Mouse (Mus musculus) lung, embryonic 14.5 days (tissue): ENCODE results near the gene Banf1. TPM values are rescaled to one million over a fixed set of nuclear protein-coding genes. Genes with fewer than 3 reads are reported as not detected.

ENCODE experiments used
- ATAC-seq: fragments of 200-750 bp; cut with Nextera tagmentation; 2 replicates; pipeline ENCODE4 v1.8.0; 2017; ENCODE audit warnings: mild to moderate bottlenecking, moderate TSS enrichment, moderate library complexity; ENCODE audit not compliant: insufficient read depth
- DNase-seq: peaks from one replicate; pipeline ENCODE4 v3.0.0-alpha.2; 2015
- H3K27ac ChIP-seq: fragments of 300-500 bp; sonication (generic); 2 replicates; pipeline ENCODE4 v1.5.1; 2014; ENCODE audit warnings: low read depth, mild to moderate bottlenecking, moderate library complexity
- H3K27me3 ChIP-seq: fragments of 300-500 bp; sonication (generic); 2 replicates; pipeline ENCODE4 v1.6.1; 2014; ENCODE audit warnings: low read length, control low read depth; ENCODE audit not compliant: insufficient read depth
- H3K36me3 ChIP-seq: fragments of 300-500 bp; sonication (generic); 2 replicates; pipeline ENCODE4 v1.6.1; 2014; ENCODE audit warnings: control low read depth; ENCODE audit not compliant: insufficient read depth
- H3K4me1 ChIP-seq: fragments of 300-500 bp; sonication (generic); 2 replicates; pipeline ENCODE4 v1.6.1; 2014; ENCODE audit warnings: antibody characterized with exemption, control low read depth; ENCODE audit not compliant: insufficient read depth
- H3K4me2 ChIP-seq: fragments of 300-500 bp; sonication (generic); 2 replicates; pipeline ENCODE4 v1.6.1; 2014; ENCODE audit warnings: mild to moderate bottlenecking
- H3K4me3 ChIP-seq: fragments of 300-500 bp; sonication (generic); 2 replicates; pipeline ENCODE4 v1.5.1; 2014; ENCODE audit warnings: low read depth, low read length
- H3K9ac ChIP-seq: fragments of 300-500 bp; sonication (generic); 2 replicates; pipeline ENCODE4 v1.6.1; 2014
- H3K9me3 ChIP-seq: fragments of 300-500 bp; sonication (generic); 2 replicates; pipeline ENCODE4 v1.6.1; 2016; ENCODE audit warnings: low read depth, low read length, control low read depth
- CTCF ChIP-seq: IDR thresholded peaks from 2 replicates; pipeline ENCODE4 v1.5.1; 2016; ENCODE audit warnings: antibody characterized with exemption, low read depth
- WGBS: fragments of 180-500 bp; shearing (Covaris S2); extraction: QIAGEN DNeasy Blood & Tissue Kit; methylation state at CpG from one replicate; pipeline ENCODE4 v1.1.7; 2014; 5-methylcytosine and 5-hydroxymethylcytosine counted together
- polyA plus RNA-seq: library from polyadenylated mRNA; unstranded; fragments of >200 nt; fragmentation: Nextera tagmentation; extraction: Ambion mirVana; gene quantifications from 2 replicates; pipeline ENCODE4 v1.2.1, GENCODE M21; 2014

The Banf1 gene
- polyA plus RNA-seq, 1 experiment from 2014 or later: 542 TPM

DNA sequence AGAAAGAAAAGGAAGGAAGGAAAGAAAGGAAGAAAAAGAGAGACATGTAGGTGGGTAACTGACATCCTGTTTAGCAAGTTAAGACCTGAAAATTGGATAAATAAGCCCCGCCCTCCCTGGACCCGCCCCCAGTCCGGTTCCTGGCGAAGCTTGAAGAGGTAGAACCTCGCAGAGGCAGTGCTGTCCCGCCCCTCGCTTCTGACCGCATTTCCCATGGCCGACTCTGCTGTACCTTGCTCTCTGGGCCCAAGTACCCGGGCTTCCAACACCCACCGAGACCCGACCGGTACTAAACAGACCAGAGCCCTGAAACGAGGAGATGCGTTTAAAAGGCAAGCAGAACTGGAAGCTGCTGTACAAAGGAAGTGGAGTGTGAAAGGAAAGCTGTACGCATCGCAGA is 43.2 kb downstream of the Banf1 start:
- Histone ChIP-seq H3K36me3 (no peaks in the 10 kb centered on the region), H3K4me2 (no peak overlapping the region), H3K4me1 (no peaks in the 10 kb centered on the region), H3K9ac (no peak overlapping the region), H3K27me3 (no peaks in the 10 kb centered on the region), H3K9me3 (no peaks in the 10 kb centered on the region), H3K4me3 (no peak overlapping the region), H3K27ac (no peak overlapping the region)
- ATAC-seq (no peak), DNase-seq (no peak)
- WGBS: 59% methylated on average over 17 of the region's 17 CpGs
- TF ChIP-seq CTCF: no peak

Other genes starting within 250 kb of the Banf1 start
- 20.4 and 24.8 TPM in 2 replicates for gene Klc2, start 248.6 kb downstream of the Banf1 start, polyA plus RNA-seq
- gene Pacs1, start 94.0 kb downstream of the Banf1 start, polyA plus RNA-seq: 27.8 and 31.8 TPM in 2 replicates
- 334 and 368 TPM in 2 replicates for gene Sf3b2, start 71.7 kb downstream of the Banf1 start, polyA plus RNA-seq
- gene Gal3st3, start 68.8 kb downstream of the Banf1 start, polyA plus RNA-seq: 2.2 and 2.9 TPM in 2 replicates
- not detected in 2 replicates for gene Catsper1, start 31.4 kb downstream of the Banf1 start, polyA plus RNA-seq
- 0.41 TPM in 1 of 2 replicates, not detected in the other for gene Cst6, start 17.6 kb downstream of the Banf1 start, polyA plus RNA-seq
- 59.1 and 71.1 TPM in 2 replicates for gene Eif1ad, start 427 bp downstream of the Banf1 start, polyA plus RNA-seq
- gene Sart1, start 21.5 kb upstream of the Banf1 start, polyA plus RNA-seq: 72.0 and 73.8 TPM in 2 replicates
- gene Tsga10ip, start 35.4 kb upstream of the Banf1 start, polyA plus RNA-seq: 0.64 TPM in 1 of 2 replicates, not detected in the other
- gene Drap1, start 57.8 kb upstream of the Banf1 start, polyA plus RNA-seq: 204 and 217 TPM in 2 replicates
- gene AI837181, start 58.0 kb upstream of the Banf1 start, polyA plus RNA-seq: 40.8 and 42.7 TPM in 2 replicates
- gene Fosl1, start 80.4 kb upstream of the Banf1 start, polyA plus RNA-seq: not detected in 2 replicates
- 9.0 and 10.0 TPM in 2 replicates for gene Ccdc85b, start 90.7 kb upstream of the Banf1 start, polyA plus RNA-seq
- 101 and 104 TPM in 2 replicates for gene Fibp, start 93.4 kb upstream of the Banf1 start, polyA plus RNA-seq
- gene Ctsw, start 101.3 kb upstream of the Banf1 start, polyA plus RNA-seq: 1.0 and 1.8 TPM in 2 replicates
- 178 and 192 TPM in 2 replicates for gene Efemp2, start 106.8 kb upstream of the Banf1 start, polyA plus RNA-seq
- 39.8 and 42.6 TPM in 2 replicates for gene Mus81, start 121.2 kb upstream of the Banf1 start, polyA plus RNA-seq
- 3,236 and 3,318 TPM in 2 replicates for gene Cfl1, start 123.3 kb upstream of the Banf1 start, polyA plus RNA-seq
- gene 1700020D05Rik, start 136.6 kb upstream of the Banf1 start, polyA plus RNA-seq: 0.18 TPM in 1 of 2 replicates, not detected in the other
- gene Snx32, start 143.4 kb upstream of the Banf1 start, polyA plus RNA-seq: 6.0 and 6.7 TPM in 2 replicates
- 0.89 and 1.0 TPM in 2 replicates for gene Ovol1, start 193.5 kb upstream of the Banf1 start, polyA plus RNA-seq
- gene Ap5b1, start 200.9 kb upstream of the Banf1 start, polyA plus RNA-seq: 3.7 and 4.2 TPM in 2 replicates
- gene Rnaseh2c, start 234.7 kb upstream of the Banf1 start, polyA plus RNA-seq: 138 and 145 TPM in 2 replicates
- 25.5 and 33.4 TPM in 2 replicates for gene Kat5, start 243.1 kb upstream of the Banf1 start, polyA plus RNA-seq